Mouse (Mus musculus) CD4-positive, CD25-positive, alpha-beta regulatory T cell, adult 4 months (primary cell): ENCODE measurements around the gene Gnaq. TPM values are rescaled to one million over a fixed set of nuclear protein-coding genes. Genes with fewer than 3 reads are reported as not detected.
A peak's percentile ranks its signal among the peaks of the same experiment; 100 is the strongest.
"Not testable (repeated sequence)": the region's sequence is repeated elsewhere in the genome, so short reads cannot be mapped to it uniquely, and the experiment has no call there.

Experiments
- ATAC-seq: one replicate; pipeline ENCODE4 v1.8.0; 2017
- polyA plus RNA-seq, 2 experiments: library from polyadenylated mRNA; unstranded; fragments of 100-300 nt; shearing (Covaris generic); gene quantifications; one replicate each; pipeline ENCODE4 v1.2.1; 2017

The Gnaq gene
- polyA plus RNA-seq, 2 experiments from 2014 or later = 19.3 to 37.7 TPM

DNA sequence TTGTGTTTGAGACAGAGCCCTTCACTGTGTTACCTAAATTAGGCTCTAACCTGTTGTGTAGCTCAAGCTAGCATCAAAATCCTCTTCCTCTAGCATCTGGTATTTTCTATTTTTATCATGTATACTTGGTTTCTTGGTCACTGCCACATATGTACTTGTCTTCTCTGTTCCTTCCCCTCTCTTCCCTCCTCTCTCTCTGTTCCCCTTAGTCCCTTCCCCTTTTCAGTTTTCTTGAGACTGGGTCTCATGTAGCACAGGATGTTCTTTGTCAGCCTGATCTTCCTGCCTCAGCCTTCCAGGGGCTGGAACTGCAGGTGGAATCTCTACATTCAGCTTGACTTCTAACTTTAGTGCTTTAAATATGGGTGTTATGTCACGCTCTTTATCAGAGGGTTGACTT, 16.5 kb downstream of the Gnaq start:
- no peak for ATAC-seq

DNA sequence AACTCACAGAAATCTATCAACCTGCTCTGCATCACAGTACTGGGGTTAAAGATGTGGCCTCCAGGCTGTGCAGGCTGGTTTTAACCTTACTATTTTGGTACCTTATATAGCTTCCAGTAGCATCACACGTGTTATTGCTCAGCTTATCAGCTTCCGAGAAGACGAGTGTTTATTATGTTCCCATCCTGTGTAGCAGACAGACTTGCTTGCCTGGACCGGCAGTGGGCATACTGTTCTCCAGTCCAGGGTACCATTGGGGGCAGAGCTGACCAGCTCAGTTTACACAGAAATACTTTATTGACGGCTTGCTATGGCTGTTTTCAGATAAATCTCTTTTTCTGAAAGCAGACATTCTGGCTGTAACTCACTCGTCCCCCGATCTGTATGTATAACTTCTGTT, 17.7 kb downstream of the Gnaq start:
- ATAC-seq = no peak

DNA sequence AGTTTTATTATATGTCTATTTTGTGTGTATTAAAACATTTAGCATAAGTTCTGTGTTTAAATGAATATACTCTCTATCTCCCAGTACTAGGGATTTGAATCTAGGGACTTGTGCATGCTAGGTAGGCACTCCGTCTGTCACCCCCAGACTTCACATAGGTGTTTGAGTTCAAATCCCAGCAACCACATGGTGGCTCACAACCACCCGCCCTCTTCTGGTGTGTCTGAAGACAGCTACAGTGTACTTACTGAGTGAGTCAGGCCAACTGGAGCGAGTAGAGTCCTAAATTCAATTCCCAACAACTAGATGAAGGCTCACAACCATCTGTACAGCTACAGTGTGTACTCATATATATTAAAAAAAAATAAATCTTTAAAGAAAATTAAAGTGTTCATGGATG, 21.2 kb downstream of the Gnaq start:
- ATAC-seq = no peak

DNA sequence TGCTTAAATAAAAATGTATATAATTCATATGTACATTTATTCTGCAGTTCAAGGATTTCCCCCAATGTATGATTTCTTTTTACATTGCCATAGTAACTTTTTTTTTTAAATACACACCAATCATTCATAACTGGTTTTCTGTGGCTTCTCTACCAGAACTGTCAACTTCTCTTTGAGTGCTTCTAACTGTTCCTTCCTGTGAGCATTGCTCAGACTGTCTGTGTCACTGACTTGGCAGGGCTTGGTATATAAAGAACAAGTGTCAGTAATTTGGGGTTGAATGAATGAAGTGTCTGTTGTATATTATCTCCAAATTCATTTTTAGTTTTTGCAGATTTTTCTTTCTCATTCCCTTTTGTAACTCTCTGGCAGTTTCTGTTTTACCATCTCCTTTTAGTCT, 21.8 kb downstream of the Gnaq start:
- ATAC-seq = no peak

DNA sequence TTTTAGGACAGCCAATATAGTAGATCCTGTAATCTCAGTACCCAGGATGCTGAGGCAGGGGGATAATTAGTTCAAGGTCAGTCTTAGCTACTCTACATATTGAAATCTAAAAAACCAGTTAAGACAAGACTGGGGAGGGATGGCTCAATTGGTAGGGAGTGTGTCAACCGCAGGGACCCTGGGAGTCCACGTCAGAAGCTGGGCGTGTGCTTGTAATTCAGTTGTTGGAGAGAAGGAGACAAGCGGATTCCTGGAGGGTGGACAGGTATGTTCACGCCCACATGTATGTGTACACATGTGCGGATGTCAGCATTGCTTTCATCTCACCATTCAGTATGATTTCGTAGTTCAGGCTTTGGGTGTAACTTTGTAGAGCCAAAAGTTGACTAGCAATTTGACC, 24.5 kb downstream of the Gnaq start:
- ATAC-seq = no peak

DNA sequence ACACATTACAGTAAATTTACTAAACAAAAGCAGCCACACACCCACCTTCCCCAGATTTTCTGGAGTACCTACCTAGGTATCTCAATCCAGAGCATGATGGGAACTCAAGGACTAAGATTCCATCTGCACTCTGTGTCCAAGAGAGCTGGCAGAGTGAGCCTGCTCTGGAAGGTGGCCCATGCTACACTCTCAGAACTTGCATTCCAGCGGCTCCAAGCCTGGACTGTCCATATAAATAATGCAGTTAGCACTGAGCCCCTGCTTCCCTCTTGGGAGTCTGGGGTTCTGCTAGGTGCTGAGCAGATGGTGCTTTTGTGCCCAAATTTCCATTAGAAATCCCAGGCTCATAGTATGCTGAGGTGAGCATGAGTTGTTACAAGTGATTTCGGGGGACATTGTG, 28.1 kb downstream of the Gnaq start:
- ATAC-seq = no peak

DNA sequence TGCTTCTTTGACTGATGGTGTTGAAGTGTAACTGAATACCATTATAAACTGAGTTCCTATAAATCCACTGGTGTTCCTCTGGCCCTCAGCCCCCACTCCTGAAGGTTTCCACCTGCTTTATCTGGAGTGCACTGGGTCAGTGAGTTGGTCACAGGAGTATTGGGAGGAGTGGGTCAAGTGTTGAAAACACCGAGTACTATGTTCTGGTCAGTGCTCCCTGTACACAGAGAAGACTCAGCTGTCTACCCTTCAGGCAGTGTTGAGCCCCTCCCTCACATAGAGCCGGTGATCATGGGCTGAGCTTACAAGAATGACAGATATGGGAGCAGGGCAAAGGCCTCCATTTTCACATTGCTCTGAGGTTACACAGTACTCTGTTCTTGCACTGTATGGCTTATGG, 28.6 kb downstream of the Gnaq start:
- no peak for ATAC-seq

DNA sequence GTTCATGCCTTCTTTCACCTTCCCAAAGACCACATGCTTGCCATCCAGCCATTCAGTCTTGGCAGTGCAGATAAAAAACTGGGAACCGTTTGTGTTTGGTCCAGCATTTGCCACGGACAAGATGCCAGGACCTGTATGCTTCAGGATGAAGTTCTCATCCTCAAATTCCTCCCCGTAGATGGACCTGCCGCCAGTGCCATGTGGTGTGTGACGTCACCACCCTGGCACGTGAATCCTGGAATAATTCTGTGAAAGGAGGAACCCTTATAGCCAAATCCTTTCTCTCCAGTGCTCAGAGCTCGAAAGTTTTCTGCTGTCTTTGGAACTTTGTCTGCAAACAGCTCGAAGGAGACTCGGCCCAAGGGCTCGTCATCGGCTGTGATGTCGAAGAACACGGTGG, 31.8 kb downstream of the Gnaq start:
- ATAC-seq = not testable (repeated sequence)

DNA sequence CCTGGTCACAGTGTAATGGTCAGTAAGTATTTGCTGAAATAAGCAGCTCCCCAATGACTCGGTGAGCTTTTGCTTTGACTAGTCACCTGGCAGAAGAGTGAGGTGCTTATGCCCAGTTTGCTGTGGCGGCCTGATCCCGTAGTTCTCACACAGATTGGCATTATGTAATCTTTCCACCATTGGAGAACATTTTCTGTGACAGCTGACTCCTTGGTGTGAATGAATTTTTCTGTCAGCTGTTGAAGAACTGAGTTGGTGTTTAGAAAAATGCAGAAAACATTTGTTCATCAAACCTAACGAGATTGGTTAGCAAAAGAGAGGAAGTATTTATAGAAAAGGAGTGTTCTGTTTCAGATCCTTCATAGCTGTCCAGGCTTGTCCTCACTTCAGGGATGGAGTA, 34.6 kb downstream of the Gnaq start:
- no peak for ATAC-seq

DNA sequence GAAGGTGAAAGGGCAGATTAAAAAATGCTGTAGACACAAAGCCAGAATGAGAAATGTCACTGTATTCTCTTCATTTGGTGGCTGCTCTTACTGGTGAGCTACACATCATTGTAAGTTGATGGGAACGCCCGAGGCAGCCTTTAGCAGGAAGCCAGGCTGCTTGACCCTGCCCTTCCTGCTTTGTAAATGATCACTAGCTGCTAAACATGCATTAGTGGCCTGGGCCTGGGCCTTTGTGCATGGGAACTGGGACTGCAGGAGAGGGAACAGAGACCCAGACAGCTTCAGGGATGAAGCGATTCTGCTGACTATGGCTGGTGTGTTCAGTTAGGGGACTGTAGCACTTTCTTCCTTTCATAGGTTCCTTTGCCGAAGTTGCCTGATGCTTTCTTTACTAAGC, 35.6 kb downstream of the Gnaq start:
- no peak for ATAC-seq

DNA sequence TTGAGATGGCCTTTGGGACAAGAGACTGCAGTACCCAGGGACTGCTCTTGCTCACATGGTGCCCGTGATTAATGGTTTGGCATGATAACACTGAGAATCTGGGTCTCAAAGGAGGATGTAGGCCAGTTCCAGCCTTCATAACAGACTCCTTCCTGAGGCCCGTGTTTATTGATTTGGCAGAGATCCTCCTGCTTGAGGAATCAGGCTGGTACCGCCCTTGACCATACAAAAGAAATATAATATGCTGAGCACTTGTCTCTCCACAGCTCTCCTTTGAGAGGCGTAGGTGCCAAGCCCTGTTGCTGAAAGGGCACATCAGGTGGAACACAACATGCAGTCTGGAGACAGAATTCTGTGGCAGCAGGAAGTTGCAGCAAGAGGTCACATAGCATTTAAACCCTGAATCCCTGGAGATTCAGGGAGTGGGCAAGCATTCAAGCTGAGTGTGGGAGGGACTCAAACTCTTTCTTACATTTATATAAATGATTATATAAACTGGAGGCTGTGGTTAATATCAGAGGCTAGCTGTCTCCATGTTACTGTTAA, 36.1 kb downstream of the Gnaq start:
- no peak for ATAC-seq

DNA sequence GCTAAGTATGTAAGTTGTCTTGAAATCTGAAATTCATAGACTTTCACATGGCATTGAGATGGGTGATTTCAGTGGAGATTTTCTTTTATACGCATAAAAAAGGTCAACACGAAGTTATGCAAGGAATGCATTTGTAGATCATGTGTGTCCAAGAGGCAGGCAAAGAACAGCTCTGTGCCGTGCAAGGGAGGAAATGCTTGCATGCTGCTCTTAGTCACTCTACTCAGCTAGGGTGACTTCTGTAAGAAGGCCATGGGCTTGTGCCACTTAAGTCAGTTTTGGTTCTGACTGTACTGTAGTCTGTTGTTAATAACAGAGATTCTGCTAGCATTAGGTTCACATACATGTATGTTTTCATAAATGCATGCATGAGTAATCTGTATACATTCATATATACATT, 38.1 kb downstream of the Gnaq start:
- peak; percentile 74 for ATAC-seq

DNA sequence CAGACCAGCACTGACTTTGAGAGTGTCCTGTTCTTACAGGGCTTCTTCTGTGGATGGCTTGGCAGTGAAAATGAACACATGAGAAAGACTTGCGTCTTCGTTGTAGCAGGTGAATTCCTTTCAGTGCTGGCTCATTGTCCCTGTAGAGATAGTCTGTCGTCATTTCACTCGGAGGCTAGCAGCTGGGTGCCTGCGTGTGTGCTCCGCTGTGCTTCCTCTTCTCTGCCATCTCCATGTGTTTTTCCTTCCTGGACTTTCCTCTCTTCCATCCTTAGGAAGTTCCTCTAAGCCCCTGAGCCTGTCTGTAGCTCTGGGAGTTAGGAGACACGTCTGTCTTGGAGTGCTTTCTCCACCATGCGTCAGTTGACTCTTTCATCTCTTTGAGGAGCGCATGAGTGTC, 41.1 kb downstream of the Gnaq start:
- no peak for ATAC-seq

DNA sequence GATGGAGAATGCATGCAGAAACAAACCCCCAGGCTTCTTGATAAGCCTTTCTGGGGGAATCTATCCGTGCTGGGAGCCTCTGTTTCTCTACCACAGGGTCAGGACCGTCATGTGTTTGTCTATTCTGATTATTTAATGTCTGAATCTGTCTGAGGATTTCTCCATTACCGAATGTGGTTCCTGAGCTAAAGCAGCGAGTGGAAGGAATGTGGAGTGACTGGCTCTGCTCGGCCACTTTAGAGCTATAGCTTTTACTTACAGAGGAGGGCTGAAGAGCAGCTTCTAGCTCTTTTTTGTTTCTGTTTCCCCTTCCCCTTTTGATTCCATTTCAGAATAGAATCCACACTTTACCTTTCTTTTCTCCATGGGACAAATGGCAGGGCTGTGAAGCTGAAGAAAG, 43.8 kb downstream of the Gnaq start:
- ATAC-seq = no peak

DNA sequence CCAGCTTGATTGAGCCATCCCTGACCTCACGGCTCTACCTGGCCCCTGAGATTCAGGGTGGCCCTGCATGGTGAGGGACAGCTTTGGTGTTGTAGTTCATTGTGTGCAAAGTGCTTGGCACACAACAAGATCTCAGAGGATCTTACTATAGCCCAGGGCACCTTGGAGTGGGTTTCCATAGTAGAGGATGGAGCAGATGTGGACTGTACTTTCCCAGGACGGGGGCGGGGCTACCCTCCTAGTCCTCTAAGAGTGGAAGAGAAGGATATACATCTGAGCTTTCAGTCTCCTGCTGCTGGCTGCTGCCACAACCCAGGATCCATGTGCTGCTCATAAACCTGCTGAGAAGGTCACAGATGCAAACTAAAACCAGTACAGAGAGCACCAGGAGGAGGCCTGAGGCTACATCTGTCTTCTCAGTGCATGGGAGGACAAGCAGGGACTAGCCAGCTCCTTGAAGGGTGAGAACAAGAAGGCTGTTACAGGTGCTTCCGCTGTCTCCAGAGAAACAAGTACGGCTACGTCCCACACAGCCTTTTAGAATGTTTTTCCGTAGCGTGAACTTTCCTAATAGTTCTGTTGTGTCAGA, 44.6 kb downstream of the Gnaq start:
- ATAC-seq = no peak

DNA sequence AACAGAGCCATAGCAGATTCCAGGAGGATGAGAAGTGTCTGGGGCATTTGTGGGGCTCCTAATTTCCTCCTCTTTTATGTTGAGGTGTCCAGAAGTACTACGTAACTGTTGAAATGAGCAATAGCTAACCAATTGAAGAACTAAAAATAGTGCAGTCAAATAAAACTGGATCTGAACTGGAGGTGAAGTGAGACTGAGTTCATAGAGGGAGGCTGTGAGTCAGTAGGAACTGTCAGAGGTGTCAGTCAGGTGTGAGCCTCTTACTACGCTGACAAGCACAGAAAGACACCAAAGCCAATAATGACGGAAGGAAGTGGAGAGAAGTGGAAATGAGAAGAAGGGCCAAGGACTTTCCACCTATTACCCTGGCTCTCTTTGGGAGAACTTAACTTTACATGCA, 48.6 kb downstream of the Gnaq start:
- no peak for ATAC-seq

DNA sequence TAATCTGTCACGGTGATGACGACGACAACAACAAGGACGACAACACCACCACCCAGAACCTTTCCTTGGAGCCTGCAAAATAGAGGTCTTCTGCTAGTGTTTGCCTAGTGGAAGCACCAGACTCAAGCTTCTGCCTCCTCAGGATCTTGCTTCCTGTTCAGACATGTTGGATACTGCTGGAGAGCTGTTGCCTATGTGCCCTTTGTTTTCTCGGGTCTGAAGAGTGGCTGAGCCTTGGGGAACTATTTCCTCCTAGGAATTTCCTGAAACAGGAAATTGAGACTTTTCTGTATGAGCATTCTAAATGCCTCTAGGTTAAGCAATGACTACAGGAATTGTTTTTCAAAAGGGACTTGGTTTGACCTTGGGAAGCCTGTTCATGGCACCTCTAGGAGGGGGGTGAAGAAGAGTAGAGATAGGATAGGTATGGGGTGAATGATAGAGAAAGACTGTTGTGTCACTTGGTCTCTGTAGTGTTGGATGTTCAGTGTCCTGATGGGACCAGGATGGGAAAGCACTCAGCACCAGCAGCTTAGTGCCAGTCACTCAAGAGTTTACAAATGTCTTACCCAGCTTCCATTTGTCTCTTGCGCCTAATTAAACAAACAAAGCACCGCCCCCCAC, 49.3 kb downstream of the Gnaq start:
- ATAC-seq = no peak

DNA sequence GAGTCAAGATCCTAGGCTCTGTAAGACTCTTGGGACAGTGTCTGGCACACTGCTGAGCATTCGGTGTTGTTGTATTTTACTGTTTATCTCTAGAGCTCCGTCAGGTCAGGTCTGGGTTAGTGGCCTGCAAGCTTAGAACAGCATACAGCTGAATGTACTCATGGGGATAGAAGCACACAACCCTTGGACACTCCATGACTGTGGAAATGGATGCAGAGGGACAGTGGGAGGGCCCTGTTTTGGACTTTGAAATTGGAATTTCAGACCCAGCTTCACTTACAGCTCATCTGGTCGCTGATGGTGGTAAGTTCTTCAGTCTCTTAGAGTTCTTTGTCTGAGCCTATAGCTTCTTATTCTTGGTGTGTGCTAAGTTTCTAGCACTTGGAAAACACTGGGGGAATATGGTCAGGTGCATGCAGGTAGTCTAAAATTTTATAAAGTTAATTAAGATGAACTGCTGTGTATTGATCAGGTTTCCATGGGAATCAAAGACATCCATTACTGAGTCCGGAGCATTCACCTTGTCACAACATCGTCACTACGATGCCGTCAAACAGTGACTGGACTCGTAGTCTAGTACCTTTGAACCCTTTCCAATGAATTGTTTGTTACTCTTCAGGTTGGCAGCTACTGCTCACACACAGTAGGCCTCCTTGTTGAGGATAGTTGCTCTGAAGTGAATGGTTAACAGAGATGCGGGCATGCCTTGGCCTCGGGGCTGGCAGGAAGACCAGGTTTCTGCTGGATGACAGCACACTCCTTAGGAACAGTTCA, 51.1 kb downstream of the Gnaq start:
- ATAC-seq = no peak

DNA sequence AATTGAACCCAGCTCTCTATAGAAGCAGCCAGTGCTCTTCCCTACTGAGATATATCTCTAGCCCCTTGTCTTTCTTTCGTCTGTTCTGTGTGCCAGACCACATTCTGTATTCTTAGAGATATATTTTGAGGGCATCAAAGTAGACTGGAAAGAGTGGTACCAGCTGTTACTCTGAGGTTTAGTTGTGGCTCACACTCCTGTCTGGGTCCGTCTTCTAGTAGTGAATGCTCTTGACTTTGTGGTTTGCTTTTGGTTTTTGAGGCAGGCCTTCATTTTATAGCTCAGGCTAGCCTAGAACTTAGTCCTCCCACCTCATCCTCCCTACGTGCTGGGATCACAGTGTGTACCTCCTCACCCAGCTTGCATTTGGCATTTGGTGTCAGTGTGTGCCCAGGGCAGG, 54.4 kb downstream of the Gnaq start:
- no peak for ATAC-seq

DNA sequence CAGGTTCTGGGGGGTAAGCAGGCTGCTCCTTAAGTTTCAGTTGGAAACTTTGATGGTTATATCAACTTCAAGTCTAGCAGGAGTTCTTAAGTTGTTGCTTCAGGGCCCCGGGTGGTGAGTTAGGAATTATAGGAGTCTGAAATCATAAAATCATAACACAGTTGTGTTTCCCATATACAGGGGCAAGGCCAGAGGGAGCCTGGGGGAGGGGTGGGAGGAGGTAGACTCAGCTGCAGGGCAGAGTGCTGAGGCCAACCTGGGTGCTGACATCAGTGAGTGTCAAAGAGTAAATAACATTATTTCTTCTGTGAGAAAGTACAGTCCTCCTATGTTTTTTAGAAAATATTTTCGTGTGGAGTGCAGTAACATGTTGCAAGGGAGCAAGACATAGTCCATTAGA, 55.3 kb downstream of the Gnaq start:
- ATAC-seq = no peak

DNA sequence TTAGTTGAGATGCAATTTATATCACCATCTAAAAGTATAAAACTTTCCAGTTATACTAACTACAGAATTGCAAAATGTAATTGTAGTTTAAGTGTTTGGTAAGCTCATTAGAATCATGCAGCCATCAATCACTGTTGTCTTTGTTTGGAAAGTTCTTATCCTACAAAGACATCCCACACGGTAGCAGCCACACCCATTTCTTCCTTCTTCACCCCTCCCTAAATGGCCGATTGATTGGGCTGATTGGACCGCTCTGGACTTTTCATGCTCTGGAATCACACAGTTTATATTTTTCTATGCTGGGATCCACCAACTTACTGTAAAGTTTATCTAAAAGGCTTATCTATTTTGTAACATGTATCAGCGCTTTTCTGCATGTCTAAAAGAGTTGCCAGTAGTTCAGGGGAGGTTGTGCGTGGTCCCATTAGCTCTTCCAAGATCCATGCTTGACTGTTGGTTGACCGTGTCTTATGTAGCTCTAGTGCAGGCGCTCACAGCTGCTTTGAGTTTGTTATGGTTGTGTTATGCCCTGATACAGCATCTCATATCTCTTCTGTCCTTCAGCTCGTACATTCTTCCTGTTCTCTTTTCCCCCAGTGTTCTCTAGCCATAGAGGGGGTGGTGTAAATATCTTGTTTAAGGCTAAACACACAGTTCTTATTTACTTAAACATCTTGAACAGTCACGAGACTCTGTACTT, 56.6 kb downstream of the Gnaq start:
- ATAC-seq = no peak

DNA sequence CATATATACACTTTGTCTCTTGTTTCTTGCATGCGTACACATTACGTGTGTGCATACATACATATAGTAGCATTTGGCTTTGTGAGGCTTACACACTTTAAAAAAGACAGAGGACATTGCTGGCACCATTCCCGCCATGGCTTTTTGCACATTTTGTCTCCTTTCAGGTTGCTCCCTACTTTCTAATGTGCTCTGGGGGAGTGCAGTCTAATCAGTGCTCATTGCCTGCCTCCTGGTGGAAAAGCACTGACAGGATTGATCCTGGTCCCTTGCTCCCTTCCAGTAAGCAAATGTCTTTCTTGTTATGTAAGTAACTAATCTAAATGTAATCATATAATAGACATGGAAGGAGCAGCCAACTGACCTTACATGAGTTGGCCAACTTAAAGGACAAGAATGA, 65.5 kb downstream of the Gnaq start:
- no peak for ATAC-seq

DNA sequence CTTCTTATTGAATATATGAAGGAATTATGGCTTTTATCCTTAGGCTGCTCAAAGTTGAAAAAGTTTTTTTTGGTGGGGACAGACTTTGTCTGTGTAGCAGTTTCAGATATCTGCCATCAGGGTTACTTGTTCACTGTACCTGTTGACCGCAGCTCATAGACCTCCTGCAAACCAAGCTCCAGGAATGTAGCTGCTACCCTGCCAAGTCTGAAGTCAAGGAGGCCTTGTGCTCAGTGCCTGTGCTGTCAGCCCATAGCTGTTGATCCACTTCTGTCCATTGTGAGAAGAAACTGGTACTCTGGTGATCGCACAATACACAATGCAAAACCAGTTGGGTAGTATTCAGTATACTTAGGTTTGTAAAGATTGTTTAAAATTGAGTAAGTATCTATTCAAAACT, 68.7 kb downstream of the Gnaq start:
- no peak for ATAC-seq
